Mouse (Mus musculus): ENCODE data around the gene Igdcc3.

DNA sequence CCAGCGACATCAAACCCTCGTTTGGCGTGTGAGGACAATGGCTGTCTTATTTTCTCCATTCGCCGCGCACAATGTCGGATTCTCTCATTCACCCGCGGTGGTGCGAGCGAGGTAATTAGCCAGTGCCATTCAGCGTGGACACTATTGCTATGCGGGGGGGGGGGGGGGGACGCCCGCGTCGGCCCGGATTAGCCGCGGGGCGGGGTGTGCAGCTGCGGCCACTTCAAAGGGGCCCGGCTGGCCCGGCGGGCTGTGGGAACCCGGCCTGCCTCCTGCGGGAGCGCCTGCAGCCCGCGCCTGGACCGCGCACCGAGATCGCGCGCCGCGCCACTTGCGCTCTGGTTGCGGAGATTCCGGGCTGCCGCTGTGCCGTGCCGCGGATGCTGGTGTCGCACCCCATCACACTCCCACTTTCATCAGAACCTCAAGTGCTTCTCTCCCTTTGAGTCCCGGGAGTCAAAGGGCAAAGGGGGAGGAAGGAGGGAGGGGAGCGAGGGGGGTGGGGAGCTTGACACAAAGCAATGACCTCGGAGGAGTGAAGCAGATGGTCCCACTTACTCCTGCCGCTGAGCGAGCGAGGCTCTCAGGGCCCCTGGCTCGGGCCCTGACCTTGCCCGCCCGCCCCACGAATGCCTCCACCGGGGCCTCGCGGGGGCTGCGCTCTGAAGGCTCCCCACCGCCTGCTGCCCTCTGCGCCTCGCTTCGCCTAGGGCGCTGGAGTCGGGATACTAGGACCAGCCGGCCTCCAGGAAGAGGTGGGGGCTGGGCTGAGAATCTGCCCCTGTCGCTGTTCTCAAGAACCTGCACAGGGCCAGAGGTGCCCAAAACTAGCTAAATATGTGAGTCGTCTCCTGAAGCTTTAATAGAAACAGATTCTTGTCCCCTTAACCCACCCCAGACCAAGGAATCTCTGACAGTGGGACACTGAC is 22.0 kb downstream of the Igdcc3 start:
- TF ChIP-seq CTCF (IDR thresholded peaks at IDR 0.05; ENCODE audit: low read depth) (no peak), EP300 (IDR thresholded peaks at IDR 0.05; ENCODE audit: low read depth) (no peak)

All from heart, postnatal 0 days (tissue).